Mouse (Mus musculus) bone marrow, adult 2 months (tissue): ENCODE measurements around the gene Fto.

Experiments used
- CTCF ChIP-seq: fragments of 200-500 bp; IDR thresholded peaks from 2 replicates; pipeline ENCODE4 v1.5.1; 2011; ENCODE audit warnings: low read length, control low read depth; ENCODE audit not compliant: control insufficient read depth, insufficient read depth
- POLR2A ChIP-seq: fragments of 200-500 bp; IDR thresholded peaks from 2 replicates; pipeline ENCODE4 v1.6.1; 2011; ENCODE audit warnings: low read depth, mild to moderate bottlenecking, control low read depth, low read length, borderline replicate concordance; ENCODE audit not compliant: control insufficient read depth

DNA sequence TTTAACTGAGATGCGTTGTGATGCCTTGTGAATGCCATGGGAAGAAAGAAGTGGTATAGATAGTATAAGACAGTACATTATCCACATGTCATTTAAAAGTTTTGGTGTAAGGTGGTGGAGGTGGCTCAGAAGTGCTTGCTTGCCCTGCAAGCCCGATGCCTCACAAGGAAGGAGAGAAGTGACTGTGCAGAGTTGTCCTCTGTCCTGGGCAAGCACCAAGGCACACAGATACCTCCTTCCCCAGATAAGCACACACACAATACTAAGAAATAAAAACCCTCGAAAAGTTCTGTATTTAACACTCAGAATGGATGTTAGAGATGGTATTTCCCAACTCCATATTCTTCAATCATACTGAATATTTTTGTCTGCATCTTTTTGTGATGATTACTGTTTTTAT is 39.3 kb downstream of the Fto start:
- no peak for TF ChIP-seq CTCF
- TF ChIP-seq POLR2A, result no peak
